Mouse (Mus musculus): Measurements from ENCODE around the gene Usp21.
"Not testable (repeated sequence)": the region's sequence is repeated elsewhere in the genome, so short reads cannot be mapped to it uniquely, and the experiment has no call there.

The Usp21 gene

GRCm38 (mm10) chr1:171287136-171288081 is at the start of gene Usp21:
Gene Usp21 (minus strand): TSS chr1:171287991.
- DNase-seq (ENCODE audit: low spot score in 2 of 2): peak; percentile 89 to 93

DNA sequence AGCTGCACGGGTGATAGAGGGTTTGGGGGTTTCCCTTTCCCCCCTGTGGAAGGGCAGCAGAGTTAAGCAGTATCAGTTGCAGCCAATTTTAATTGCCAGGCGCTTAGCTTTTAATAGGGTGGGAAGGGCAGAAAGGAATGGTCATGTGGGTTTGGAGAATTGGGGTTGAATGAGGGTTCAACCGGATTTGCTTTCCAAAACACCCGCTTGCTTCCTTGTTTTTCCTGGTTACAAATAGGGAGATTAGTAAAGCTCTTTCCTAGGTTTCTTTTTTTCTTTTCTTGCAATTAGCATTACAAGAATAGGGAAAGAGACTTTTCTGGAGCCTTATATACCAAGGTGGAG is 42.4 kb upstream of the Usp21 start:
- no peak for DNase-seq (ENCODE audit: low spot score in 2 of 2)

DNA sequence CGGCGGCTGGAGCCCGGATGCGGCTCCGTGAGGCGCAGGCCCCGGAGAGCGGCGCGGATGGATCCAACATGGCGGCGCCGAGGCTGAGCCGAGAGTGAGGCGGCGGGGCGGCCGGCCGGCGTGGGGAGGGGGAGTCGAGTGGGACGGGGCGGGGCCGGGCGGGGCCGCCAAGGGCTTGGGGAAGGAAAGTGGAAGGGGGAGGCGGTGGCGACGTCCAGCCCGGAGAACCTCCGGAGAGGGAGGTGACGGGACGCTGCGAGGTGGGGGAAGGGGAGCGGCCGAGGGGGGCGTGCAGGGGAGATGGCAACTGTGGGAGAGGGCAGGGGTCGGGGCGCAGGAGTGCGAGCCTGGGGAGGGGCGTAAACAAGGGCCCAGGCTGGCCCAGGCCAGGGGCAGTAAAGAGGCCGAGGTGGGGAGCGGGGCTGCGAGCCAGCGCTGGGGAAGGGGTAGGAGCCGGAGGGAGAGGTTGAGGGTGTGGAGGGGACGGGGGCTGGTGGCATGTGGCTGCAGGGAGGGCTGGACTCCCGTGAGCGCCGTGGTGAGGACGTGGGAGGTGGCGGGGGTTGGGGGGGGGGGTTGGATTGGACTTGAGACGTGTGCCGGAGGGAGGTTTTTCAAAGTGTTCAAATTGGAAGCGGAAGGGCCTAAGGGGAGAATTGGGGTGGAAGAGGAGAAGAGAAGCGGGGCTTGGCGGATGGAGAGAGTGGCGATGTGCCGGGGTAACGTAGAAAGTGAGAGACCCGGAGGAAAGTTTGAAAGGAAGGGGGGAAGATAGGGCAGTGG is 41.8 kb upstream of the Usp21 start:
- no peak for DNase-seq (ENCODE audit: low spot score in 2 of 2)

DNA sequence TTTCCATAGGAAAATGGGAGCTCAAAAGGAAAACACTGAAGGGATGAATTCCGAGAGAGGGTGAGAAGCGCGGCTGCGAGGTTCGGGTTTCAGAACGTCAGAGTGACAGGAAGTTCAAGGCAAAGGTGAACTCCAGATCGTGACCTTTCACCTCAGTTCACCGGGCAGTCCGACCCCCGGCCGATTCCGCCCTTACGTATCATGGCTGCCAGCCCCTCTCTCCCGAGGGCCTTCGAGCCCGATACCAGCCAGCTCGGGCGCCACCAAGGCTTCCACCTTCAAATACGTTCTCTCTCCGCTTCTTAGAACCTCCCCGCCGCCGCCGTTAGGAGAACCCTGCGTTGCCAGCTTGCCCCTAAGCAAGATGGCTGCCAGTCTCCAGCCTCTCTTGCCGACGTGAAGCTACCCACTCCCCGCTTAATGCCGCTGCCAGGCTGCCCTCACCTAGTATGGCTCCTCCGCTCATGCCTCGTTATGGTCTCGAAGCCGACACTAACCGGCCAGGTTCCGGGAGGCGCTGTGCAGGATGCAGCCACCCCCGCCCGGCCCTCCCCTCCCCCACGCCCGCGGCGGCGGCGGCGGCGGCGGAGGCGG is 41.1 kb upstream of the Usp21 start, which contains the start of gene Dedd:
Gene Dedd (plus strand): TSS at position 307 of the 594 bp plus-strand sequence.
- DNase-seq (ENCODE audit: low spot score in 2 of 2): peak; percentile 74 to 82

DNA sequence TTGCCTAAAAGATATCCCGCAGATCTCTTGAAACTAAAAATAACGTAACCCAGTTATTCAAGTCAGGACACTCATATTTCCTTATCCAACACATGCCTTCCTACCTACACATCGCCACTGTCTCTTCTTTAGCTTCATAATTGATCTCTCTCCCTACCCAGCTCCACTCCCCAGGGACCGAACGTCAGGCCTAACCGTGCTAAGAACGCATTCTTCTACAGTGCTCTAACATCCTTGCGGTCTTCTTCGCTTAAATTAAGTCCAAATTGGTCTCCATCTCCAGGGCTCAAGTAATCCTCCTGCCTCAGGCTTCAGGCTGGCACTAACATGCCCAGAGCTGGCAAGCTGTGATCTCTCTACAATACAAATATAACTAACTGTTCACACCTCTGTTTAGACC is 40.5 kb upstream of the Usp21 start:
- no peak for DNase-seq (ENCODE audit: low spot score in 2 of 2)

GRCm38 (mm10) chr1:171326588-171326987 is 38.8 kb upstream of the Usp21 start:
- not testable (repeated sequence) for DNase-seq (ENCODE audit: low spot score in 2 of 2)

- DNase-seq (ENCODE audit: low spot score in 2 of 2): no peak
These were observed 37.8 kb upstream of the Usp21 start for GRCm38 (mm10) chr1:171325571-171325970.

DNA sequence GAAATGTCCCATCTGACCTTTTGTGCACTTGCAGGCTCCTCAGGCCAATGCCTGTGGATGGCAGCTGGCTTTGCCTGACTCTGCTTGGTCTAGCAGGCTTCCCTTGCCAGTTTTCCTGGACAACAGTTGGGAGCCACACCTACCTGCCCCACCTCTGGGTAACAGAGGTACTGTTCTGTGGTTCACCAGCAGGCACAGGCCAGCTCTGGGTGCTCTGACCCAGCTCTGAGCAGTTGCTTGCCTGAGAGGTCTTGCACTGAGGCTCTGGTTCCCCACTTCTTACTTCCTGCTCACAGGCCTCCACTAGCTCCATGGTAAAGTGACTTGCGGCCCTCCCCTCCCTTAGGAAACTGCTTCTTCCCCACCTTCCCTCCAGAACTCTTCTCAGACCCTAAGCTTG is 34.2 kb upstream of the Usp21 start:
- no peak for DNase-seq (ENCODE audit: low spot score in 2 of 2)

DNA sequence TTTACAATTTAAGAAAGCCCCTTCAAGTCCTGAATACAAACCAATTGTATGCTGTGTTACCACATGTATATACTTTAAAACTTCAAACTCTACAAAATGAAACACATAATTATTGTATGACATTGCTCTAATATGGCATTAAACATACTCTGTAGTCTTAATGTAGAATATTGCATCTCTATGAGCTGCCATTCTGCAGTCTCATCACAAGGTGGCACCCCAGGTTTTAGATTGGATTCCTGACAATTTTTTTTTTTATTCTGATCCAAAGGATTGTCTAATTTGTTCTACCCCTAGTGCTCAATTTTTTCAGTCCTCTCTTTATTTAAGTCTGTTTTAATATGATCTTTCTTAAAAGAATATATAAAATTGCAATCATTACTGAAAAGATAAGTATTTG is 33.6 kb upstream of the Usp21 start:
- no peak for DNase-seq (ENCODE audit: low spot score in 2 of 2)

DNA sequence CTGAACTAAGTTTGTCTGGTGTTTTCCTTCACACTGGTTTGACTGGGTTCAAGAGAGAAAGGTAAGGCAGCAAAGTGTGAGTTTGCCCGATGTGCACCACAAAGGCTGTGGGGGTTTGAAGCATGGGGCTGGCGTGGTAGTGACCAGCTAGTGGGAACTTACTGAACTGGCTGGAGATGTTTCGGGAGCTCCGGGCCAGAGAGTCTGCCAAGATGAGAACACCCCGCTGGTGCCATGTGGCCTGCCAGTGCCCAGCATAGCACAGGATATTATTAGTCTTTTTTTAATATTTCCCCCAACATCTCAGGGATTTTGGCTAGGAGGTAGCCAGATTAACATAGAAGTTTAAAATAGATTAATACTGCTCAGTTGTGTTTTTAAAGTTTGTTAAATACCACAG is 32.4 kb upstream of the Usp21 start:
- no peak for DNase-seq (ENCODE audit: low spot score in 2 of 2)

DNA sequence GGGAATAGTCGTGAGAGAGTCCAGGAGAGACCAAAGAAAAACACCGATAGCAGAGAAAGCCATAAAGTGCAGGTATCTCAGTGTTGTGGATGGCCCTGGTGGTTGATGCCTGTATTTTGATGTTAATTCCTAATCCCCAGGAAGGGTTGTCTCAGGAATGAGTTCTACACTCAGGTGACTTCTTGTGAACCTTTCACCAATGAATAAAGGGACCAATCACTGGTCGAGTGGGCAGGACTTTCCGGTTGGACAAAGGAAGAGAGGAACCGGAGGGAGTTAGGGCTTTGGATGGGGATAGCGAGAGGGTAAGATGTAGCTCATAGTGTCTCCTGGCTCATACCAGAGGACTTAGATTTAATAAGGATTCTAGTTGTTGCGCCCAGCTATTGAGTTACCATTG is 32.0 kb upstream of the Usp21 start:
- DNase-seq (ENCODE audit: low spot score in 2 of 2): no peak

DNA sequence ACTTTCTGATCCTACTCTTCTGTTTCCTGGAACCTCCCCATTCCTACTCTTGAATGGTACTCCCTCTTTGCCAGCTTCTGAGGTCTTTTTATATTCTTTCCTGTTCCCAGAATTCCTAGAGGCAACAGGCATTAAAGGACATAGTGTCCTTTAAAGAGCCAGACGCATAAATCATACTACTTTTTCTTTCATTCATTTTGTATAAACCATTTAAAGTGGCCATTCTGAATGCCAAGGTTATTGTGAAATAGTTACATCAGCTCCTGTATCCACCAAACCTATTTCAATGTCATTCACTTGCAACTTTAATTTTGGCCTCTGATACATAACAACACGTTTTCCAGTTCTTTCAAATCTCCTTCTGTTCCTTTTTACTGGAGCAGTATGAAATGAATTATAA is 21.5 kb upstream of the Usp21 start:
- DNase-seq (ENCODE audit: low spot score in 2 of 2): no peak

GRCm38 (mm10) chr1:171306157-171306556 is 18.4 kb upstream of the Usp21 start:
- not testable (repeated sequence) for DNase-seq (ENCODE audit: low spot score in 2 of 2)

DNA sequence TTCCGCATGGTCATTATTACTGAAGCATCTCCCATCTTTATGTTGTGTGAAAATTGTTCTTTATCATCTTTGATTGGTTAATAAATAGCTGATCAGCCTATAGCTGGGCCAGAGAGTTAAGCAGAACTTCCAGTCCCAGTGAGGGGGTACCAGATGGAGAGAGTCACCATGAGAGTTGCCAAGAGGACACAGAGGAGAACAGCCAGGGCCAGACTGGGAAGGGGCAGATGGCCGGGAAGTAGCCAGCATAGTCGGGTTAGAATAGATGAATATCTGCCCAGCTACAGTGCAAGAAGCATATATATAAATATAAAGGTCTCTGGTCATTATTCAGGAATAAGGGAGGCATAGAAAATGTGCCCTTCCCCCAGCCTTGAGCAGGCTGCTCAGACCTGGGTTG is 10.4 kb upstream of the Usp21 start:
- no peak for DNase-seq (ENCODE audit: low spot score in 2 of 2)

DNA sequence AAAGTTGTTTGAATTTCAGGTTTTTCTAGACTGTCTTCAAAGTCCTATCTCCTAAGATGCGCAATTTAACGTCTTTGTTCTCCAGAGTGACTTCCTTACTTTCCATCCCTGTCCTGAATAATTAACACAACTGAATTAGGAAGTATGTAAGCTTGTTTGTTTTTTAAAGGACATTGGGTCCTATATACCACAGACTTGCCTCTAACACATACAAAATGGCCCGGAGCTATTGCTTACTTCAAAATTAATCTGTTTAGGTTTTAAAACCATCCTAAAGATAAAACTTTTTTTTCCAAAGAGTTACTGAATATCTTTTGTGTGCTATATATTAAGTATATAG is 7.2 kb upstream of the Usp21 start:
- no peak for DNase-seq (ENCODE audit: low spot score in 2 of 2)

DNA sequence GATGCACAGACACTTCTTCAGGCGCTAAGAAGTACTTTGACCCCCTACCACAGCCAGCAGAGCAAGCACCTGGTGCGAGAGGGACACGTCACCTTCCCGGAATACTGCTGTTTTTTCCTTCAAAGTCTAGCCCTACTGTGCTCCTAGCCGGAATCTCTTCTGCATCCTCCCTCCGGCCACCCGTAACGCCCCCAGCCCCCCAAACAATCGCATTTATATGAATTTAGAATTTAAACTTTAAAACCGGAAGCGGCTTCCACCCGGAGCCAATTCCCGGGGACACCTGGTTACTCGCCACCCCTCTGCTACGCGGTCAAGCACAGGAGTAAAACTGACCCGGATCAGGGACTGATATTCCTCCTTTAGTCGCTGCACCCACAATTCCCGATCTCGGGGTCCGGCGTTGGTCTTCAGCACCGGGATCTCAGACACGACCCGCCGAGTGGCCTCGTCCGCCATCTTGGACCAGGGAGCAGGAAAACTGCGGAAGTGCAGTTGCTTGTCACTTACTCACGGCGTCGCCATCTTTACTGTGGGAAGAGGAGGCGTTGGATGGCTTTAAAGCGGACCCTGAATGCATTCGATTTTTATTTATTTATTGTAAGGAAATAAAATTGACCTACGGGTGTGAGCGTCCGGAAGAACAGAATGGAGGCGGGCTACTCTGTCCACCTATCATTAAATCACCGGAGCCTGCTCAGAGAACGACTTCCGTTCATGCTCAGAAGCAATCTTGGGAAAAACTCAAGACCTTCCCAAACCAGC is 6.7 kb upstream of the Usp21 start, which contains the start of gene Ufc1:
Gene Ufc1 (minus strand): TSS at position 727 of the 765 bp plus-strand sequence.
- DNase-seq (ENCODE audit: low spot score in 2 of 2): peak; percentile 58 to 75

- no peak for DNase-seq (ENCODE audit: low spot score in 2 of 2)
These were observed 6.1 kb upstream of the Usp21 start for GRCm38 (mm10) chr1:171293906-171294297.

DNA sequence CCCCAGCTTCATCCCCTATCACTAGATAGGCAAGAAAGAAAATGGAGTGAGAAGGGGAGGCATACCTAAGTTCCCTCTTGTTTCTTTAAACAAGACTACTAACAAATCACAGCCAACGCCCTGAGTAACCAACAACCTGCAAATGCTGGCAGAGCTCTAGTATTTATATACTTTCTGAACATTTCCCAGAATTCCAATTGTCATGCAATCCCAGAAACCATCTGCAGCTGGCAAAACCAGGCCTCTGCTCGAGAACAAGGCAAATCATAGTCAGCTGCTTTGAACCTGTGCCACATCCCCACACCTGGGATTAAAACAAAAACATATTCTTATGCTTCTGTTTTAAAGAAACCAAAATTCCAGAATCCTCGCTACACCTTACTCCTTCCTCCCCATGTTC is 5.6 kb upstream of the Usp21 start:
- DNase-seq (ENCODE audit: low spot score in 2 of 2): no peak

- DNase-seq (ENCODE audit: low spot score in 2 of 2): no peak
These were observed 537 bp upstream of the Usp21 start for GRCm38 (mm10) chr1:171288328-171288727.

- no peak for DNase-seq (ENCODE audit: low spot score in 2 of 2)
These were observed 1.3 kb downstream of the Usp21 start for GRCm38 (mm10) chr1:171286517-171286916.

- DNase-seq (ENCODE audit: low spot score in 2 of 2): no peak
These were observed 2.5 kb downstream of the Usp21 start for GRCm38 (mm10) chr1:171285096-171285892.

Data from spleen, postnatal 14 days (tissue).